In genomic region chr10:121634159-121634558, GRCm38 (mm10) we compare ENCODE assay signal across 11 mouse cellular contexts. TPM values are rescaled to one million over a fixed set of nuclear protein-coding genes. Genes with fewer than 3 reads are reported as not detected.
"Had no signal": no experiment of that assay in that cellular context is flagged by ENCODE, and none has a peak within 500 bp of the region (broad histone marks: within the 10 kb centered on the region; RNA-seq: fewer than 3 reads in every experiment).

No protein-coding gene starts in this region.

- ATAC-seq: liver, postnatal 0 days had no signal

- DNase-seq: kidney, postnatal 10 days; kidney, postnatal 36 days; layer of hippocampus, postnatal 36 days; left cerebral cortex, postnatal 4 days; liver, postnatal 0 days; lung, postnatal 10 days; lung, postnatal 36 days; midbrain, embryonic 14.5 days; thymus, adult 18-20 months; thymus, postnatal 36 days had no signal

RNA-seq across cellular contexts. Expression of gene D930020B18Rik, which starts 7.2 kb away (rescaled TPM):
- total RNA-seq: megakaryocyte-erythroid progenitor cell, adult 5-6 weeks had no signal
